Mouse (Mus musculus) kidney, postnatal 0 days (tissue): ENCODE results near the gene Cpeb3. TPM values are rescaled to one million over a fixed set of nuclear protein-coding genes. Genes with fewer than 3 reads are reported as not detected.

ENCODE experiments used
- ATAC-seq: fragments of 200-750 bp; cut with Nextera tagmentation; replicated peaks from 2 replicates; pipeline ENCODE4 v1.8.0; 2017; ENCODE audit warnings: low read depth, moderate number of reproducible peaks, moderate TSS enrichment, moderate library complexity; ENCODE audit not compliant: low FRiP score
- DNase-seq: peaks from one replicate; pipeline ENCODE4 v3.0.0-alpha.2; 2016; ENCODE audit warnings: low spot score
- H3K27ac ChIP-seq: fragments of 300-500 bp; sonication (generic); 2 replicates; pipeline ENCODE4 v1.5.1; 2014; ENCODE audit warnings: mild to moderate bottlenecking
- H3K27me3 ChIP-seq: fragments of 300-500 bp; sonication (generic); 2 replicates; pipeline ENCODE4 v1.6.1; 2014; ENCODE audit warnings: low read length, mixed read lengths; ENCODE audit not compliant: insufficient read depth
- H3K36me3 ChIP-seq: fragments of 300-500 bp; sonication (generic); 2 replicates; pipeline ENCODE4 v1.6.1; 2014; ENCODE audit warnings: low read length, mixed read lengths; ENCODE audit not compliant: insufficient read depth
- H3K4me1 ChIP-seq: fragments of 300-500 bp; sonication (generic); replicated peaks from 2 replicates; pipeline ENCODE4 v1.6.1; 2014; ENCODE audit warnings: antibody characterized with exemption, low read length, mixed read lengths; ENCODE audit not compliant: insufficient read depth
- H3K4me2 ChIP-seq: fragments of 300-500 bp; sonication (generic); 2 replicates; pipeline ENCODE4 v1.6.1; 2014; ENCODE audit warnings: mild to moderate bottlenecking, low read length, moderate library complexity, mixed read lengths
- H3K4me3 ChIP-seq: fragments of 300-500 bp; sonication (generic); replicated peaks from 2 replicates; pipeline ENCODE4 v1.5.1; 2014; ENCODE audit warnings: low read depth, low read length
- H3K9ac ChIP-seq: fragments of 300-500 bp; sonication (generic); 2 replicates; pipeline ENCODE4 v1.6.1; 2014; ENCODE audit warnings: low read depth, low read length
- H3K9me3 ChIP-seq: fragments of 300-500 bp; sonication (generic); replicated peaks from 2 replicates; pipeline ENCODE4 v1.6.1; 2016; ENCODE audit warnings: low read length, inconsistent platforms, mixed read lengths
- CTCF ChIP-seq: IDR thresholded peaks from 2 replicates; pipeline ENCODE4 v1.5.1; 2016; ENCODE audit warnings: antibody characterized with exemption, low read depth, mild to moderate bottlenecking, moderate library complexity
- WGBS: fragments of 180-500 bp; shearing (Covaris S2); extraction: QIAGEN DNeasy Blood & Tissue Kit; methylation state at CpG from one replicate; pipeline ENCODE4 v1.1.7; 2014; 5-methylcytosine and 5-hydroxymethylcytosine counted together
- polyA plus RNA-seq: library from polyadenylated mRNA; unstranded; fragments of >200 nt; fragmentation: Nextera tagmentation; extraction: Ambion mirVana; gene quantifications from 2 replicates; pipeline ENCODE4 v1.2.1, GENCODE M21; 2015

Cpeb3 gene
- polyA plus RNA-seq, 1 experiment from 2014 or later = 2.1 TPM

GRCm38 (mm10) chr19:37174716-37175435 is 33.5 kb downstream of the Cpeb3 start:
- WGBS = under 1% methylated on average over 36 of the region's 36 CpGs
- no peaks in the 10 kb centered on the region for H3K27me3 ChIP-seq
- 0 out of 2 replicates have a peak, but pooled peaks cover 9% of the 10 kb centered on the region for H3K4me1 ChIP-seq
- ATAC-seq = peak; percentile 55
- H3K9me3 ChIP-seq = no peaks in the 10 kb centered on the region
- H3K4me3 ChIP-seq = peak overlapping the region; percentile 72
- peak overlapping the region; percentile 69 for H3K9ac ChIP-seq
- H3K4me2 ChIP-seq = peak overlapping the region; percentile 100
- DNase-seq = peak; percentile 82
- H3K27ac ChIP-seq = peak overlapping the region; percentile 91
- TF ChIP-seq CTCF = no peak
- no peaks in the 10 kb centered on the region for H3K36me3 ChIP-seq

- WGBS = 0% methylated on average over 70 of the region's 70 CpGs
Measured at GRCm38 (mm10) chr19:37174116-37174715, 34.2 kb downstream of the Cpeb3 start.

GRCm38 (mm10) chr19:37173331-37174115 is 34.9 kb downstream of the Cpeb3 start:
- peak overlapping the region; percentile 69 for H3K9ac ChIP-seq
- H3K36me3 ChIP-seq = no peaks in the 10 kb centered on the region
- H3K4me3 ChIP-seq = peak overlapping the region; percentile 72
- no peak for TF ChIP-seq CTCF
- ATAC-seq = no peak
- no peaks in the 10 kb centered on the region for H3K27me3 ChIP-seq
- 0 out of 2 replicates have a peak overlapping the region, but pooled peaks have one; percentile 91 for H3K27ac ChIP-seq
- no peak for DNase-seq
- H3K9me3 ChIP-seq = no peaks in the 10 kb centered on the region
- WGBS = 31% methylated on average over 20 of the region's 20 CpGs
- H3K4me1 ChIP-seq = 0 out of 2 replicates have a peak, but pooled peaks cover 9% of the 10 kb centered on the region
- peak overlapping the region; percentile 100 for H3K4me2 ChIP-seq

More at GRCm38 (mm10) chr19:37174116-37174715, 34.2 kb downstream of the Cpeb3 start:
- H3K9ac ChIP-seq = peak overlapping the region; percentile 69
- peak; percentile 44 for ATAC-seq
- DNase-seq = peak; percentile 36
- H3K4me1 ChIP-seq = 0 out of 2 replicates have a peak, but pooled peaks cover 9% of the 10 kb centered on the region
- H3K36me3 ChIP-seq = no peaks in the 10 kb centered on the region
- TF ChIP-seq CTCF = no peak
- peak overlapping the region; percentile 91 for H3K27ac ChIP-seq
- H3K27me3 ChIP-seq = no peaks in the 10 kb centered on the region
- H3K9me3 ChIP-seq = no peaks in the 10 kb centered on the region
- H3K4me2 ChIP-seq = peak overlapping the region; percentile 100
- H3K4me3 ChIP-seq = peak overlapping the region; percentile 72

- 77% methylated on average over 11 of the region's 11 CpGs for WGBS
- Histone ChIP-seq H3K9ac (no peak overlapping the region), H3K27me3 (no peaks in the 10 kb centered on the region), H3K4me2 (peak overlapping the region; percentile 100; the same call in 1 of the 2 replicates), H3K36me3 (no peaks in the 10 kb centered on the region), H3K9me3 (no peaks in the 10 kb centered on the region), H3K4me3 (no peak overlapping the region), H3K27ac (no peak overlapping the region), H3K4me1 (0 out of 2 replicates have a peak, but pooled peaks cover 9% of the 10 kb centered on the region)
- no peak for DNase-seq
- TF ChIP-seq CTCF = no peak
- no peak for ATAC-seq
Measured at GRCm38 (mm10) chr19:37172566-37173130, 35.8 kb downstream of the Cpeb3 start.

- Histone ChIP-seq H3K9me3 (no peaks in the 10 kb centered on the region), H3K27me3 (no peaks in the 10 kb centered on the region), H3K4me2 (peak overlapping the region; percentile 100; the same call in 1 of the 2 replicates), H3K9ac (no peak overlapping the region), H3K4me3 (no peak overlapping the region), H3K4me1 (0 out of 2 replicates have a peak, but pooled peaks cover 9% of the 10 kb centered on the region), H3K27ac (no peak overlapping the region), H3K36me3 (no peaks in the 10 kb centered on the region)
- no peak for DNase-seq
- 55% methylated on average over 1 of the region's 1 CpGs for WGBS
- no peak for ATAC-seq
- no peak for TF ChIP-seq CTCF
Measured at GRCm38 (mm10) chr19:37172096-37172495, 36.3 kb downstream of the Cpeb3 start.
